Mouse (Mus musculus): ENCODE measurements around the gene Cib1. TPM values are rescaled to one million over a fixed set of nuclear protein-coding genes. Genes with fewer than 3 reads are reported as not detected.

Gene Cib1
- polyA plus RNA-seq, 1 experiment from 2014 or later: 26.4 TPM

- Histone ChIP-seq H3K36me3 (ENCODE audit: control insufficient read depth, insufficient read depth, low read length) (no peaks in the 10 kb centered on the region), H3K27me3 (ENCODE audit: control insufficient read depth, insufficient read depth, low read length) (no peaks in the 10 kb centered on the region), H3K4me2 (ENCODE audit: low read depth, low read length) (peak within 1 kb of the TSS; percentile 56), H3K27ac (ENCODE audit: low read depth, low read length) (peak within 1 kb of the TSS; percentile 87), H3K9ac (replicated peaks; ENCODE audit: low read depth, low read length) (peak within 1 kb of the TSS; percentile 63), H3K4me1 (ENCODE audit: control insufficient read depth, insufficient read depth, low read length) (no peaks in the 10 kb centered on the region), H3K9me3 (ENCODE audit: control insufficient read depth, low read length) (no peaks in the 10 kb centered on the region), H3K4me3 (ENCODE audit: low read depth, low read length) (peak within 1 kb of the TSS; percentile 60)
- WGBS: under 1% methylated on average over 48 of the region's 48 CpGs
- peak; percentile 98 for ATAC-seq (ENCODE audit: low read depth)
Measured at GRCm38 (mm10) chr7:80246148-80246721, 13.6 kb upstream of the Cib1 start, which contains the start of gene Ttll13. Gene Ttll13 (plus strand): TSS chr7:80246376.

- H3K4me3 ChIP-seq (ENCODE audit: low read depth, low read length): no peak overlapping the region
- no peaks in the 10 kb centered on the region for H3K4me1 ChIP-seq (ENCODE audit: control insufficient read depth, insufficient read depth, low read length)
- H3K4me2 ChIP-seq (ENCODE audit: low read depth, low read length): no peak overlapping the region
- no peak for ATAC-seq (ENCODE audit: low read depth)
- H3K9me3 ChIP-seq (ENCODE audit: control insufficient read depth, low read length): no peaks in the 10 kb centered on the region
- no peaks in the 10 kb centered on the region for H3K27me3 ChIP-seq (ENCODE audit: control insufficient read depth, insufficient read depth, low read length)
- no peak overlapping the region for H3K9ac ChIP-seq (replicated peaks; ENCODE audit: low read depth, low read length)
- H3K27ac ChIP-seq (ENCODE audit: low read depth, low read length): no peak overlapping the region
- WGBS: 95% methylated on average over 4 of the region's 4 CpGs
- H3K36me3 ChIP-seq (ENCODE audit: control insufficient read depth, insufficient read depth, low read length): peaks cover 4% of the 10 kb centered on the region; the same call in 1 of the 2 replicates
Measured at GRCm38 (mm10) chr7:80244851-80245250, 12.2 kb upstream of the Cib1 start.

- no peak for ATAC-seq (ENCODE audit: low read depth)
- Histone ChIP-seq H3K4me3 (ENCODE audit: low read depth, low read length) (no peak overlapping the region), H3K4me1 (ENCODE audit: control insufficient read depth, insufficient read depth, low read length) (no peaks in the 10 kb centered on the region), H3K4me2 (ENCODE audit: low read depth, low read length) (no peak overlapping the region), H3K27ac (ENCODE audit: low read depth, low read length) (no peak overlapping the region), H3K9ac (replicated peaks; ENCODE audit: low read depth, low read length) (no peak overlapping the region), H3K27me3 (ENCODE audit: control insufficient read depth, insufficient read depth, low read length) (no peaks in the 10 kb centered on the region), H3K36me3 (ENCODE audit: control insufficient read depth, insufficient read depth, low read length) (peaks cover 14% of the 10 kb centered on the region; the same call in 1 of the 2 replicates), H3K9me3 (ENCODE audit: control insufficient read depth, low read length) (no peaks in the 10 kb centered on the region)
- 88% methylated on average over 4 of the region's 4 CpGs for WGBS
Measured at GRCm38 (mm10) chr7:80241661-80242060, 9.0 kb upstream of the Cib1 start.

GRCm38 (mm10) chr7:80238542-80238941 lies 5.9 kb upstream of the Cib1 start:
- no peak for ATAC-seq (ENCODE audit: low read depth)
- no peak overlapping the region for H3K4me2 ChIP-seq (ENCODE audit: low read depth, low read length)
- WGBS: 88% methylated on average over 10 of the region's 10 CpGs

GRCm38 (mm10) chr7:80233799-80234198 lies 1.2 kb upstream of the Cib1 start:
- no peak for ATAC-seq (ENCODE audit: low read depth)
- H3K4me2 ChIP-seq (ENCODE audit: low read depth, low read length): peak overlapping the region; percentile 64
- no peaks in the 10 kb centered on the region for H3K9me3 ChIP-seq (ENCODE audit: control insufficient read depth, low read length)
- no peak overlapping the region for H3K27ac ChIP-seq (ENCODE audit: low read depth, low read length)
- no peak overlapping the region for H3K9ac ChIP-seq (replicated peaks; ENCODE audit: low read depth, low read length)
- H3K27me3 ChIP-seq (ENCODE audit: control insufficient read depth, insufficient read depth, low read length): no peaks in the 10 kb centered on the region
- 70% methylated on average over 9 of the region's 9 CpGs for WGBS
- peaks cover 3% of the 10 kb centered on the region; the same call in 1 of the 2 replicates for H3K36me3 ChIP-seq (ENCODE audit: control insufficient read depth, insufficient read depth, low read length)
- H3K4me3 ChIP-seq (ENCODE audit: low read depth, low read length): no peak overlapping the region; the same call in 1 of the 2 replicates
- peaks cover 13% of the 10 kb centered on the region for H3K4me1 ChIP-seq (ENCODE audit: control insufficient read depth, insufficient read depth, low read length)

More at GRCm38 (mm10) chr7:80238542-80238941, 5.9 kb upstream of the Cib1 start:
- no peaks in the 10 kb centered on the region for H3K9me3 ChIP-seq (ENCODE audit: control insufficient read depth, low read length)
- no peaks in the 10 kb centered on the region for H3K27me3 ChIP-seq (ENCODE audit: control insufficient read depth, insufficient read depth, low read length)
- no peak overlapping the region for H3K9ac ChIP-seq (replicated peaks; ENCODE audit: low read depth, low read length)
- H3K4me1 ChIP-seq (ENCODE audit: control insufficient read depth, insufficient read depth, low read length): peaks cover 6% of the 10 kb centered on the region; the same call in 1 of the 2 replicates
- no peak overlapping the region for H3K4me3 ChIP-seq (ENCODE audit: low read depth, low read length)
- H3K27ac ChIP-seq (ENCODE audit: low read depth, low read length): no peak overlapping the region
- peaks cover 14% of the 10 kb centered on the region; the same call in 1 of the 2 replicates for H3K36me3 ChIP-seq (ENCODE audit: control insufficient read depth, insufficient read depth, low read length)

GRCm38 (mm10) chr7:80231971-80232488 lies 583 bp downstream of the Cib1 start:
- Histone ChIP-seq H3K4me3 (ENCODE audit: low read depth, low read length) (peak overlapping the region; percentile 73), H3K9me3 (ENCODE audit: control insufficient read depth, low read length) (no peaks in the 10 kb centered on the region), H3K9ac (replicated peaks; ENCODE audit: low read depth, low read length) (peak overlapping the region; percentile 53), H3K4me1 (ENCODE audit: control insufficient read depth, insufficient read depth, low read length) (peaks cover 13% of the 10 kb centered on the region), H3K36me3 (ENCODE audit: control insufficient read depth, insufficient read depth, low read length) (peaks cover 2% of the 10 kb centered on the region), H3K27ac (ENCODE audit: low read depth, low read length) (no peak overlapping the region), H3K27me3 (ENCODE audit: control insufficient read depth, insufficient read depth, low read length) (no peaks in the 10 kb centered on the region), H3K4me2 (ENCODE audit: low read depth, low read length) (peak overlapping the region; percentile 64)
- no peak; the same call in 1 of the 2 replicates for ATAC-seq (ENCODE audit: low read depth)
- under 1% methylated on average over 29 of the region's 29 CpGs for WGBS

- no peaks in the 10 kb centered on the region for H3K27me3 ChIP-seq (ENCODE audit: control insufficient read depth, insufficient read depth, low read length)
- no peak overlapping the region for H3K4me3 ChIP-seq (ENCODE audit: low read depth, low read length)
- no peak for ATAC-seq (ENCODE audit: low read depth)
- H3K4me1 ChIP-seq (ENCODE audit: control insufficient read depth, insufficient read depth, low read length): peaks cover 13% of the 10 kb centered on the region
- no peak overlapping the region for H3K4me2 ChIP-seq (ENCODE audit: low read depth, low read length)
- 16% methylated on average over 6 of the region's 6 CpGs for WGBS
- H3K27ac ChIP-seq (ENCODE audit: low read depth, low read length): no peak overlapping the region
- no peak overlapping the region for H3K9ac ChIP-seq (replicated peaks; ENCODE audit: low read depth, low read length)
- no peaks in the 10 kb centered on the region for H3K9me3 ChIP-seq (ENCODE audit: control insufficient read depth, low read length)
- H3K36me3 ChIP-seq (ENCODE audit: control insufficient read depth, insufficient read depth, low read length): peaks cover 10% of the 10 kb centered on the region
Measured at GRCm38 (mm10) chr7:80230196-80230595, 2.4 kb downstream of the Cib1 start.

GRCm38 (mm10) chr7:80227065-80227464 lies 5.5 kb downstream of the Cib1 start:
- no peak for ATAC-seq (ENCODE audit: low read depth)
- WGBS: 100% methylated on average over 4 of the region's 4 CpGs

GRCm38 (mm10) chr7:80221179-80221750 lies 11.3 kb downstream of the Cib1 start:
- Histone ChIP-seq H3K4me2 (ENCODE audit: low read depth, low read length) (no peak overlapping the region), H3K27me3 (ENCODE audit: control insufficient read depth, insufficient read depth, low read length) (no peaks in the 10 kb centered on the region), H3K9ac (replicated peaks; ENCODE audit: low read depth, low read length) (no peak overlapping the region), H3K4me3 (ENCODE audit: low read depth, low read length) (no peak overlapping the region), H3K27ac (ENCODE audit: low read depth, low read length) (no peak overlapping the region), H3K36me3 (ENCODE audit: control insufficient read depth, insufficient read depth, low read length) (peaks cover 67% of the 10 kb centered on the region), H3K9me3 (ENCODE audit: control insufficient read depth, low read length) (no peaks in the 10 kb centered on the region), H3K4me1 (ENCODE audit: control insufficient read depth, insufficient read depth, low read length) (no peaks in the 10 kb centered on the region)
- no peak for ATAC-seq (ENCODE audit: low read depth)
- 81% methylated on average over 4 of the region's 4 CpGs for WGBS

More at GRCm38 (mm10) chr7:80227065-80227464, 5.5 kb downstream of the Cib1 start:
- Histone ChIP-seq H3K9me3 (ENCODE audit: control insufficient read depth, low read length) (no peaks in the 10 kb centered on the region), H3K9ac (replicated peaks; ENCODE audit: low read depth, low read length) (no peak overlapping the region), H3K4me2 (ENCODE audit: low read depth, low read length) (no peak overlapping the region), H3K4me1 (ENCODE audit: control insufficient read depth, insufficient read depth, low read length) (peaks cover 6% of the 10 kb centered on the region; the same call in 1 of the 2 replicates), H3K4me3 (ENCODE audit: low read depth, low read length) (no peak overlapping the region), H3K27ac (ENCODE audit: low read depth, low read length) (no peak overlapping the region), H3K27me3 (ENCODE audit: control insufficient read depth, insufficient read depth, low read length) (no peaks in the 10 kb centered on the region), H3K36me3 (ENCODE audit: control insufficient read depth, insufficient read depth, low read length) (peaks cover 33% of the 10 kb centered on the region)
